Mouse (Mus musculus) megakaryocyte, adult 5-6 weeks (primary cell): ENCODE results near the gene Gm4792. TPM values are rescaled to one million over a fixed set of nuclear protein-coding genes. Genes with fewer than 3 reads are reported as not detected.

Experiments
- ATAC-seq: 2 replicates; pipeline ENCODE4 v1.8.0; 2016; ENCODE audit warnings: mild to moderate bottlenecking, inconsistent platforms; ENCODE audit not compliant: poor library complexity, severe bottlenecking
- total RNA-seq, 2 experiments: library from RNA; stranded (forward) in 1 of 2; stranded (reverse) in 1 of 2; fragments of 153-499, 151-499 nt in 1 of 2; fragments of 221-1000, 200-1000 nt in 1 of 2; gene quantifications; 2 replicates each; pipeline versions ENCODE4 v1.2.3 to v1.2.4; 2015 to 2017

The Gm4792 gene
- total RNA-seq (2015) (not detected in 2 replicates), total RNA-seq (2017) (not detected in 2 replicates)

GRCm38 (mm10) chr10:94298471-94298870 lies at the start of gene Gm4792:
Gene Gm4792, minus strand, starts transcription at chr10:94298703.
- ATAC-seq: no peak

DNA sequence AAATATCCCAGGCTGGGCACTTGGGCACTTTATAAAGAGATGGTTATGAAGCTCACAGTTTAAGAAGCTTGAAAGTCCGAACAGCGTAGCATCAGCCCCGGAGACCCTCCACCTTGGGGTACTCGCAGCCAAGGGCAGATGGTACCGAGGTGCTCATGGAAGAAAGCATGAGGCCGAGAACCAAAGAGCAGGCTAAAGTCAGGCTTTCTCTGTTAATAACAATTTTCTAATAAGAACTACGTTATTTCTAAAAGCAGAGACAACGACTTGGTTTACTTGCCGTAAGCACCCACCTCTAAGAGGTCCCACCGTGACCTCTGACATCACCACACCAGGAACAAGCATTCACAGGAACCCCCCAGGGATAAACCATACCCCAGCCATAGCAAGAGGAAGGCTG lies 49.5 kb upstream of the Gm4792 start:
- ATAC-seq: no peak

DNA sequence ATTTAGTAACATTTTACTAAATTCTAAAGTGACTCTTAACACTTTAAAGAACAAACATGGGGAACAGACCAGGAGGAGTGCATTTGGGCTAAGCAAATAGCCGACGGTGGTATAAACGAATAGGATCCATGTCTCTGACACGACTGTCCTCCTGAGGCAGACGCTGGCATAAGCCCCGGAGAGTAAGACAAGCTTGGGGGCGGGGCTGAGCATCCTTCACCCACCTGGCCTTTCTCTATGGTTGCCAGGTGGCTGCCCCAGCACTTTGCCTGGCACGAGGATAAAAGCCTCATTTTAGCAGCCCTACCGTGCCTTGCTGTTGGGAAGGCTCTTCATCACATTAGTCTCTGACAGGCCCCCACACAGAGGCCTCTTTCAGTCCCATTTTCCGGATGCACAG lies 48.8 kb upstream of the Gm4792 start:
- ATAC-seq: no peak

- no peak for ATAC-seq
Measured at GRCm38 (mm10) chr10:94346596-94346995, 48.1 kb upstream of the Gm4792 start.

GRCm38 (mm10) chr10:94345509-94346252 lies 47.2 kb upstream of the Gm4792 start:
- ATAC-seq: peak; percentile 50

- peak; percentile 78 for ATAC-seq
Measured at GRCm38 (mm10) chr10:94344631-94345417, 46.3 kb upstream of the Gm4792 start.

GRCm38 (mm10) chr10:94343581-94343980 lies 45.1 kb upstream of the Gm4792 start:
- no peak for ATAC-seq

DNA sequence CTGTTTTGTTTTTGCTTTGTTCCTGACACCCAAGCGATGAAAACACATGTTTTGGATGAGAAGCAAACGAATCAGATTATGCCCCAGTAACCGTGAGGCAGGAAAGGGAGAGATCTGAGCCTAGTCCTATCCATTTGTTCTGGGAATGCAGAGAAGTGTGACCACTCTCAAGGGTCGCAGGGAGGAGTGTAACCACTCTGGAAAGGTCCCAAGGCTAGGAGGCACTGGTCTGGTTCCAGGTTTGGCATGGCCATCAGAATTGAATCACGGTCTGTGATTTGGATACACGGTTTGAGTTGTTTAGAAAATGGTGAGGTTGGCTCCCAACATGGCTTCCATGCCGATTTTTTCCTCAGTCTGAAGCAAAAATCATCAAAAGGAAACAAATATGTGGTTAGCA lies 43.8 kb upstream of the Gm4792 start:
- ATAC-seq: no peak

DNA sequence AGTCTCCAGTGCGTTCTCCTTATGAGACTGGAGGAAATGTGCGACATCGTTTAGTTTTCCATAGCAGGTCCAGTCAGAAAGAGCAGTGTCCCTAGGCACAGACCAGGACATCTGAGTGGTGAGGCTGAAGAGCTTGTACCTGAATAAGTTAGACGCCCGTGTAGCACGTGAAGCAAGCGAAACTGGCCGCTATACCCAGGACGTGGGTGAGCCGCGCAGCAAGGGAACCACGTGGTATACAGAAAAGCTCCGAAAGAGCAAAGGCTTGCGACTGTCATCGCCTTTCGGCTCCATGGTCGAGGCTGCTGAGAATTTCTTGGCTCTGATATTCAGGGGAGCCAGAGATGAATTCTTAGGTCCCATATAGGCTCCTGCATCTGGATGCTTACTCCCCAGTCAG lies 43.0 kb upstream of the Gm4792 start:
- ATAC-seq: no peak

DNA sequence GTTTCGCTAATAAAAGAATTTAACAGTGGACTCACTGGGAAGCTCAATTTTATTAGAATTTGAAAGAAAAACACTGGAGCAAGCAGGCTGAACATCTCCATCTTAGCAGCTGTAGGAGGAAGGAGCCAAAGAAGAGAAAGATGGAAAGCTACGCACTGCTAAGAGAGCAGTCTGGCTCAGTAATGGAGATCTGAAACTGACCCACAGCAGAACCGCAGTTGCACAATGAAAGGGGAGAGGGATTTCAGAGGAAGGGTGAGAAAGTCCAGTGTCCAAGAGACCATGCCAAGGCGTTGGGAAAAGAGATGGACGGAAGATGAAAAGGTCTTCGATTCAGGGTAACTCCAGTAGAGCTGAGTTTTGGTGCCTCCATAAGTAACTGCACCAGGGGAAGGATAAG lies 37.6 kb upstream of the Gm4792 start:
- peak; percentile 76 for ATAC-seq

- no peak for ATAC-seq
Measured at GRCm38 (mm10) chr10:94335047-94335446, 36.5 kb upstream of the Gm4792 start.

DNA sequence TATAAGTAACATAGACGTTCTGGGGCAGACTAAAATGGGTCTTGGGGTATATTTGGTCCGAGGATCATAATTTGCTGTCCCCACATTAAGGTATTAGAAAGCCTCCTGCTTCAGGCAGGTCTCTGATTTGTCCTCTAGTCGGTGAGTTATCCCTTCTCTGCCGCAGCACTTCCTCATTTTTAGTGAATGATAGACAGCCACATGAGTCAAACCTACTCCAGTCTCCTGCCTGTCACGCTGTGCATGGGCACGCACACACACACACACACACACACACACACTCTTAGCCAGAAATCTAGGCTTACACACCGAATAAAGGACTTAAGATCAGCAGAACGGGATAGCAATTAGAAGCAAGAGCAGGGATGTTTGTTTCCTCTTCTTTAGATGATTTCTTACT lies 34.8 kb upstream of the Gm4792 start:
- peak; percentile 72 for ATAC-seq

GRCm38 (mm10) chr10:94332358-94333137 lies 34.0 kb upstream of the Gm4792 start:
- no peak for ATAC-seq

DNA sequence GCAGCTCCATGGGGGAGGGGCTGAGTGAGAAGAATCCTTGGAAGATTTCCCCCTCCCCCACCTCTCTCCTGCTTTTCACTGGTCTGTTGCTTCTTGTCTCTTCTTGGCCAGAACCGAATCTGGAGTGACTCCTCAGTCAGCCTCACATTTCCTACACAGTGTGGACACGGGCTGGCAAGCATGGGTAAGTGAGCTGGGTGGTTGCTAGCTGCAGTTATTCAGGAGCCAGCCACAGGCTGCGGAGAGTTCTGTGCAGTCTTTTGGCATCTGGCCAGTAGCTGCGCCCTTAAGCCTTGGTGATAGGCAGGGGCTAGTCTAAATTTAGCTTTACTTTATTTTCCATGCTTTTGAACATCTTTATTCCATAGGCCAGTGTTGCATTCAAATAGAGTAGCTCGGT lies 31.5 kb upstream of the Gm4792 start:
- ATAC-seq: no peak

DNA sequence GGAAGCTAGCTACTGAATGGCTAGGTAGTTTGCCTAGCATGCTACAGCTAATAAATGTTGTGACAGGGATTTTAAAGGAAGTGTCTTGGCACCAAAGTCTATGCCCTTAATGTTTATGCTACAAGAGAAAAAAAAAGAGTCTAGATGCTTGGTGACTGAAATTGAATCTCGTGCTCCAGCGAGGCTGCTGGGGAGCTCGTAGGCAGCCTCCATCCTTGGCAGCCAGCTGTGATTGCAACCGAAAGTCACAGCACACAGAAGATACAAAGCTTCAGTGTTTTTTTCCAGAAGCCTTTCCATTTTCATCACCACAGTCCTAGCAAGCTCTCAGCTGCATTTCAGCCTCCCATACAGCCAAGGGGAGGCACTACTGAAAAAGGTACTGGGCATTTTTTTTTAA lies 20.1 kb upstream of the Gm4792 start:
- ATAC-seq: no peak

- no peak for ATAC-seq
Measured at GRCm38 (mm10) chr10:94313146-94313545, 14.6 kb upstream of the Gm4792 start.

- peak; percentile 49 for ATAC-seq
Measured at GRCm38 (mm10) chr10:94312007-94312715, 13.7 kb upstream of the Gm4792 start.

DNA sequence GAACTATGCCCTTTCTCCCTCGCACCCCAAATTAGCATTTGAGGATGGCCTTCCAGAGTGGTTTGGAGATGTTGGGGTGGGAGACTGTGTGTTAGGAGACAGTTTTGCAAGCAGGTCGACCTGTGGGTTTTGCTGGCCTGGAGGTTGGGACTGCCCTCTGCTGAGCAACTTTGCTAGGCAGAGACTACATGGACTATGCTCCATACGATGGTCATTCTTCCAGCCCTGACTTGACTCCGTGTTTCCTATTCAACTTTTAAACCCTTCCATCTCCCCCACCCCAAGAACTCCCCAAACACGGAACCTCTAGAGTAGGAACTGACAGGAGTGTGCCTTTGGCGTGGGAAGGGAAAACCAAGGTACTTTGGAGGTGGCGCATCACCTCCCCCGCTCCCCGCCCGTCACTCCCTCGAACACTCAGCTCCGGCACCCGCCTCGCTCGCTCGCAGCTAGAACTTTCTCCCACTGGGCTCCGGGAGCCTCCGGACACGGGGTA lies 13.1 kb upstream of the Gm4792 start, which contains the start of gene Tmcc3:
TSS of gene Tmcc3 (plus strand) at position 439 of the 496 bp plus-strand sequence.
- ATAC-seq: no peak; the same call in 1 of the 2 replicates

GRCm38 (mm10) chr10:94310499-94311267 lies 12.2 kb upstream of the Gm4792 start:
- ATAC-seq: no peak

GRCm38 (mm10) chr10:94305526-94305925 lies 7.0 kb upstream of the Gm4792 start:
- ATAC-seq: no peak
